ENCODE assay signal across 20 mouse cellular contexts in the genomic region with DNA sequence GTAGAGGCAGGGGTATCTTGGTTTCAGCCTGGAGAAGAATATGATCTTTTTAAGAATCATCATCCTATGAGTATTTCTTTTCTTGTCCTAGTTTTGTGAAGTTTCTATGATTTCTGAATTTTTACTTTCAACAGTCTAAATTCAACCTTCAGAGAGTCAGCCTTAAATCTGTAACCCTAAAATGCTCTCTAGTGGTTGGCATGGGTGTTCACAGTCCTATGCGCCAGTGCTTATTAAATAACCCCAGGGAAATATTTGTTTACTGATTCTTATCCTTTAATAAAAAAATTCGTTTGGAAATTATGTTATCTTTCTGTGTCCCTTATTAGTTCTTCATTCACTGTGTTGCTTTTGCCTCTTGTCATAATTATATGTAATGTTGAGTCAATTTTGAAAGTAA.
DNase-seq lines count a peak whose midpoint lies in the region; ATAC-seq and TF ChIP-seq lines count a peak whose summit lies in the region.
"Had no signal": no experiment of that assay in that cellular context is flagged by ENCODE, and none has a peak within 500 bp of the region (broad histone marks: within the 10 kb centered on the region; RNA-seq: fewer than 3 reads in every experiment).

No protein-coding gene starts in this region.

- no peak for ATAC-seq in embryonic facial prominence, embryonic 13.5 days (ENCODE audit: insufficient number of reproducible peaks, insufficient read depth, low FRiP score, low TSS enrichment, low read depth)
- ATAC-seq in kidney, postnatal 0 days (replicated peaks; ENCODE audit: low FRiP score, low read depth): no peak
- no peak for ATAC-seq in midbrain, embryonic 14.5 days (ENCODE audit: low FRiP score, low TSS enrichment)
- ATAC-seq in midbrain, embryonic 16.5 days: no peak
- ATAC-seq: activated CD4-positive, CD25-positive, alpha-beta regulatory T cell, adult 4 months; intestine, embryonic 16.5 days had no signal

- no peak overlapping the region for H3K27ac ChIP-seq in embryonic facial prominence, embryonic 13.5 days
- no peak overlapping the region for H3K27ac ChIP-seq in embryonic facial prominence, embryonic 10.5 days (replicated peaks)
- no peak overlapping the region for H3K27ac ChIP-seq in kidney, postnatal 0 days
- H3K27ac ChIP-seq in midbrain, embryonic 14.5 days (replicated peaks; ENCODE audit: low read depth, low read length): no peak overlapping the region
- no peak overlapping the region for H3K27ac ChIP-seq in midbrain, embryonic 16.5 days (ENCODE audit: low read length)
- H3K27ac ChIP-seq: forebrain, embryonic 12.5 days; hindbrain, embryonic 10.5 days; liver, embryonic 15.5 days; midbrain, embryonic 12.5 days had no signal

- DNase-seq in embryonic facial prominence, embryonic 10.5 days (ENCODE audit: low spot score): no peak
- no peak for DNase-seq in kidney, postnatal 0 days (ENCODE audit: low spot score)
- no peak for DNase-seq in kidney, postnatal 14 days
- peak; percentile 11 for DNase-seq in midbrain, embryonic 14.5 days
- no peak for DNase-seq in spleen, adult 18-20 months
- DNase-seq in liver: no peak
- DNase-seq: adrenal gland, postnatal 14 days; cerebellum, adult 11-12 months; cerebellum, postnatal 14 days; gastrocnemius, postnatal 36 days; right cerebral cortex, postnatal 4 days; thymus, postnatal 14 days had no signal

- no peaks in the 10 kb centered on the region for H3K4me1 ChIP-seq in embryonic facial prominence, embryonic 13.5 days
- H3K4me1 ChIP-seq in embryonic facial prominence, embryonic 10.5 days: no peaks in the 10 kb centered on the region
- no peaks in the 10 kb centered on the region for H3K4me1 ChIP-seq in kidney, postnatal 0 days (replicated peaks; ENCODE audit: insufficient read depth, low read length)
- H3K4me1 ChIP-seq in midbrain, embryonic 14.5 days (ENCODE audit: control insufficient read depth, insufficient read depth, low read length): no peaks in the 10 kb centered on the region
- no peaks in the 10 kb centered on the region for H3K4me1 ChIP-seq in midbrain, embryonic 16.5 days (ENCODE audit: control insufficient read depth, insufficient read depth, low read length)
- H3K4me1 ChIP-seq: forebrain, embryonic 12.5 days; hindbrain, embryonic 10.5 days; liver, embryonic 15.5 days; midbrain, embryonic 12.5 days had no signal

- WGBS in embryonic facial prominence, embryonic 13.5 days: 49% methylated on average over 2 of the region's 2 CpGs
- WGBS in embryonic facial prominence, embryonic 10.5 days: 71% methylated on average over 2 of the region's 2 CpGs
- 61% methylated on average over 2 of the region's 2 CpGs for WGBS in kidney, postnatal 0 days
- WGBS in midbrain, embryonic 14.5 days: 70% methylated on average over 2 of the region's 2 CpGs
- WGBS in midbrain, embryonic 16.5 days: 70% methylated on average over 2 of the region's 2 CpGs

- H3K9ac ChIP-seq in embryonic facial prominence, embryonic 13.5 days: no peak overlapping the region
- H3K9ac ChIP-seq in kidney, postnatal 0 days (ENCODE audit: low read depth, low read length): no peak overlapping the region
- no peak overlapping the region for H3K9ac ChIP-seq in midbrain, embryonic 14.5 days (replicated peaks; ENCODE audit: low read length)
- H3K9ac ChIP-seq in midbrain, embryonic 16.5 days (ENCODE audit: low read depth, low read length): no peak overlapping the region
- H3K9ac ChIP-seq: forebrain, embryonic 12.5 days; liver, embryonic 15.5 days; midbrain, embryonic 12.5 days had no signal

- peak overlapping the region; percentile 19; the same call in 1 of the 2 replicates for H3K4me2 ChIP-seq in embryonic facial prominence, embryonic 13.5 days
- H3K4me2 ChIP-seq in kidney, postnatal 0 days (ENCODE audit: low read length): no peak overlapping the region
- no peak overlapping the region for H3K4me2 ChIP-seq in midbrain, embryonic 14.5 days (ENCODE audit: low read length)
- no peak overlapping the region for H3K4me2 ChIP-seq in midbrain, embryonic 16.5 days (ENCODE audit: low read length)
- H3K4me2 ChIP-seq: forebrain, embryonic 12.5 days; liver, embryonic 15.5 days; midbrain, embryonic 12.5 days had no signal

- TF ChIP-seq CTCF in kidney, postnatal 0 days (IDR thresholded peaks at IDR 0.05; ENCODE audit: low read depth): peak; percentile 34; the same call in 1 of the 2 replicates

- no peaks in the 10 kb centered on the region for H3K36me3 ChIP-seq in embryonic facial prominence, embryonic 13.5 days
- H3K36me3 ChIP-seq in embryonic facial prominence, embryonic 10.5 days (replicated peaks): no peaks in the 10 kb centered on the region
- H3K36me3 ChIP-seq in kidney, postnatal 0 days (ENCODE audit: insufficient read depth, low read length): no peaks in the 10 kb centered on the region
- H3K36me3 ChIP-seq in midbrain, embryonic 14.5 days (ENCODE audit: control insufficient read depth, insufficient read depth, low read length): no peaks in the 10 kb centered on the region
- no peaks in the 10 kb centered on the region for H3K36me3 ChIP-seq in midbrain, embryonic 16.5 days (ENCODE audit: control insufficient read depth, insufficient read depth, low read length)
- H3K36me3 ChIP-seq: forebrain, embryonic 12.5 days; hindbrain, embryonic 10.5 days; liver, embryonic 15.5 days; midbrain, embryonic 12.5 days had no signal

- H3K9me3 ChIP-seq in embryonic facial prominence, embryonic 13.5 days: peaks cover 1% of the 10 kb centered on the region; the same call in 1 of the 2 replicates
- no peaks in the 10 kb centered on the region for H3K9me3 ChIP-seq in embryonic facial prominence, embryonic 10.5 days
- H3K9me3 ChIP-seq in kidney, postnatal 0 days (replicated peaks; ENCODE audit: low read length): no peaks in the 10 kb centered on the region
- H3K9me3 ChIP-seq in midbrain, embryonic 14.5 days (ENCODE audit: control insufficient read depth, low read length): no peaks in the 10 kb centered on the region
- no peaks in the 10 kb centered on the region for H3K9me3 ChIP-seq in midbrain, embryonic 16.5 days (replicated peaks; ENCODE audit: control insufficient read depth, low read length, poor library complexity, severe bottlenecking)
- H3K9me3 ChIP-seq: forebrain, embryonic 12.5 days; hindbrain, embryonic 10.5 days; liver, embryonic 15.5 days; midbrain, embryonic 12.5 days had no signal

- H3K27me3 ChIP-seq in embryonic facial prominence, embryonic 13.5 days: no peaks in the 10 kb centered on the region
- H3K27me3 ChIP-seq in embryonic facial prominence, embryonic 10.5 days (replicated peaks; ENCODE audit: low read depth, poor library complexity, severe bottlenecking): no peaks in the 10 kb centered on the region
- H3K27me3 ChIP-seq in kidney, postnatal 0 days (ENCODE audit: insufficient read depth, low read length): no peaks in the 10 kb centered on the region
- H3K27me3 ChIP-seq in midbrain, embryonic 14.5 days (ENCODE audit: control insufficient read depth, insufficient read depth, low read length): no peaks in the 10 kb centered on the region
- no peaks in the 10 kb centered on the region for H3K27me3 ChIP-seq in midbrain, embryonic 16.5 days (ENCODE audit: control insufficient read depth, insufficient read depth, low read depth, low read length)
- H3K27me3 ChIP-seq: forebrain, embryonic 12.5 days; liver, embryonic 15.5 days; midbrain, embryonic 12.5 days had no signal

- H3K4me3 ChIP-seq in embryonic facial prominence, embryonic 13.5 days: no peak overlapping the region
- H3K4me3 ChIP-seq in embryonic facial prominence, embryonic 10.5 days: no peak overlapping the region
- H3K4me3 ChIP-seq in kidney, postnatal 0 days (replicated peaks; ENCODE audit: low read depth, low read length): no peak overlapping the region
- no peak overlapping the region for H3K4me3 ChIP-seq in midbrain, embryonic 14.5 days (replicated peaks; ENCODE audit: low read depth, low read length)
- H3K4me3 ChIP-seq in midbrain, embryonic 16.5 days (ENCODE audit: low read depth, low read length): no peak overlapping the region
- H3K4me3 ChIP-seq: forebrain, embryonic 12.5 days; hindbrain, embryonic 10.5 days; liver, embryonic 15.5 days; midbrain, embryonic 12.5 days had no signal
